Mouse (Mus musculus): ENCODE measurements around the gene Zfp853. TPM values are rescaled to one million over a fixed set of nuclear protein-coding genes. Genes with fewer than 3 reads are reported as not detected.

Gene Zfp853
- polyA plus RNA-seq, 1 experiment from 2014 or later, result 0.12 TPM

GRCm38 (mm10) chr5:143288378-143288911 lies 5.0 kb downstream of the Zfp853 start:
- H3K27me3 ChIP-seq, result peaks cover 86% of the 10 kb centered on the region
- no peak overlapping the region for H3K27ac ChIP-seq
- peak overlapping the region; percentile 24 for H3K4me3 ChIP-seq
- WGBS, result 8% methylated on average over 9 of the region's 9 CpGs
- ATAC-seq (ENCODE audit: insufficient number of reproducible peaks, insufficient read depth, low FRiP score, low TSS enrichment), result no peak
- H3K4me2 ChIP-seq (replicated peaks), result peak overlapping the region; percentile 45
- H3K4me1 ChIP-seq, result peaks cover 25% of the 10 kb centered on the region
- H3K36me3 ChIP-seq, result 0 out of 2 replicates have a peak, but pooled peaks cover 3% of the 10 kb centered on the region
- H3K9ac ChIP-seq, result peak overlapping the region; percentile 25; the same call in 1 of the 2 replicates
- H3K9me3 ChIP-seq, result no peaks in the 10 kb centered on the region

GRCm38 (mm10) chr5:143287774-143288328 lies 5.6 kb downstream of the Zfp853 start:
- Histone ChIP-seq H3K27me3 (peaks cover 80% of the 10 kb centered on the region), H3K4me3 (peak overlapping the region; percentile 24), H3K4me1 (peaks cover 19% of the 10 kb centered on the region), H3K27ac (no peak overlapping the region), H3K36me3 (0 out of 2 replicates have a peak, but pooled peaks cover 3% of the 10 kb centered on the region), H3K9me3 (no peaks in the 10 kb centered on the region), H3K4me2 (replicated peaks) (peak overlapping the region; percentile 45), H3K9ac (peak overlapping the region; percentile 25)
- WGBS, result 2% methylated on average over 48 of the region's 48 CpGs
- peak; percentile 36; the same call in 1 of the 2 replicates for ATAC-seq (ENCODE audit: insufficient number of reproducible peaks, insufficient read depth, low FRiP score, low TSS enrichment)

- no peak for ATAC-seq (ENCODE audit: insufficient number of reproducible peaks, insufficient read depth, low FRiP score, low TSS enrichment)
- 45% methylated on average over 6 of the region's 6 CpGs for WGBS
Observed at GRCm38 (mm10) chr5:143284762-143285161, 8.7 kb downstream of the Zfp853 start.

GRCm38 (mm10) chr5:143279247-143279646 lies 14.2 kb downstream of the Zfp853 start:
- no peak overlapping the region for H3K4me2 ChIP-seq (replicated peaks)
- H3K9me3 ChIP-seq, result no peaks in the 10 kb centered on the region
- no peak overlapping the region for H3K4me3 ChIP-seq
- no peaks in the 10 kb centered on the region for H3K4me1 ChIP-seq
- no peaks in the 10 kb centered on the region for H3K36me3 ChIP-seq
- no peak overlapping the region for H3K27ac ChIP-seq
- WGBS, result 36% methylated on average over 10 of the region's 10 CpGs
- H3K27me3 ChIP-seq, result peaks cover 14% of the 10 kb centered on the region; the same call in 1 of the 2 replicates
- ATAC-seq (ENCODE audit: insufficient number of reproducible peaks, insufficient read depth, low FRiP score, low TSS enrichment), result no peak
- no peak overlapping the region for H3K9ac ChIP-seq

More at GRCm38 (mm10) chr5:143284762-143285161, 8.7 kb downstream of the Zfp853 start:
- Histone ChIP-seq H3K27ac (no peak overlapping the region), H3K36me3 (0 out of 2 replicates have a peak, but pooled peaks cover 3% of the 10 kb centered on the region), H3K4me3 (no peak overlapping the region), H3K27me3 (peaks cover 56% of the 10 kb centered on the region), H3K9me3 (no peaks in the 10 kb centered on the region), H3K9ac (no peak overlapping the region), H3K4me2 (replicated peaks) (no peak overlapping the region), H3K4me1 (peaks cover 14% of the 10 kb centered on the region)

GRCm38 (mm10) chr5:143275761-143276160 lies 17.7 kb downstream of the Zfp853 start:
- no peaks in the 10 kb centered on the region for H3K36me3 ChIP-seq

GRCm38 (mm10) chr5:143272540-143273330 lies 20.7 kb downstream of the Zfp853 start:
- Histone ChIP-seq H3K9ac (no peak overlapping the region), H3K27me3 (0 out of 2 replicates have a peak, but pooled peaks cover 6% of the 10 kb centered on the region), H3K27ac (no peak overlapping the region), H3K9me3 (no peaks in the 10 kb centered on the region), H3K4me1 (peaks cover 19% of the 10 kb centered on the region), H3K4me2 (replicated peaks) (no peak overlapping the region), H3K36me3 (no peaks in the 10 kb centered on the region), H3K4me3 (no peak overlapping the region)
- 91% methylated on average over 16 of the region's 16 CpGs for WGBS
- no peak for ATAC-seq (ENCODE audit: insufficient number of reproducible peaks, insufficient read depth, low FRiP score, low TSS enrichment)

More at GRCm38 (mm10) chr5:143275761-143276160, 17.7 kb downstream of the Zfp853 start:
- Histone ChIP-seq H3K4me2 (replicated peaks) (no peak overlapping the region), H3K4me1 (peaks cover 5% of the 10 kb centered on the region), H3K9me3 (no peaks in the 10 kb centered on the region), H3K27me3 (0 out of 2 replicates have a peak, but pooled peaks cover 9% of the 10 kb centered on the region), H3K9ac (no peak overlapping the region), H3K4me3 (no peak overlapping the region), H3K27ac (no peak overlapping the region)
- WGBS, result 43% methylated on average over 5 of the region's 5 CpGs
- no peak for ATAC-seq (ENCODE audit: insufficient number of reproducible peaks, insufficient read depth, low FRiP score, low TSS enrichment)

GRCm38 (mm10) chr5:143272108-143272507 lies 21.3 kb downstream of the Zfp853 start:
- no peaks in the 10 kb centered on the region for H3K9me3 ChIP-seq
- ATAC-seq (ENCODE audit: insufficient number of reproducible peaks, insufficient read depth, low FRiP score, low TSS enrichment), result no peak
- H3K4me3 ChIP-seq, result no peak overlapping the region
- no peaks in the 10 kb centered on the region for H3K27me3 ChIP-seq
- WGBS, result 76% methylated on average over 3 of the region's 3 CpGs
- H3K4me1 ChIP-seq, result peaks cover 19% of the 10 kb centered on the region
- no peak overlapping the region for H3K27ac ChIP-seq
- H3K4me2 ChIP-seq (replicated peaks), result no peak overlapping the region
- no peaks in the 10 kb centered on the region for H3K36me3 ChIP-seq
- no peak overlapping the region for H3K9ac ChIP-seq

GRCm38 (mm10) chr5:143271642-143272041 lies 21.8 kb downstream of the Zfp853 start:
- peaks cover 19% of the 10 kb centered on the region for H3K4me1 ChIP-seq
- ATAC-seq (ENCODE audit: insufficient number of reproducible peaks, insufficient read depth, low FRiP score, low TSS enrichment), result no peak
- no peaks in the 10 kb centered on the region for H3K9me3 ChIP-seq
- H3K27ac ChIP-seq, result no peak overlapping the region
- no peak overlapping the region for H3K4me2 ChIP-seq (replicated peaks)
- H3K27me3 ChIP-seq, result no peaks in the 10 kb centered on the region
- H3K4me3 ChIP-seq, result no peak overlapping the region
- WGBS, result 89% methylated on average over 6 of the region's 6 CpGs
- no peak overlapping the region for H3K9ac ChIP-seq
- no peaks in the 10 kb centered on the region for H3K36me3 ChIP-seq

- Histone ChIP-seq H3K4me2 (replicated peaks) (peak overlapping the region; percentile 92), H3K4me1 (peaks cover 19% of the 10 kb centered on the region), H3K4me3 (peak overlapping the region; percentile 92), H3K9me3 (no peaks in the 10 kb centered on the region), H3K9ac (peak overlapping the region; percentile 89), H3K36me3 (no peaks in the 10 kb centered on the region), H3K27ac (no peak overlapping the region), H3K27me3 (no peaks in the 10 kb centered on the region)
- 0 out of 2 replicates have a peak, but pooled peaks have one; percentile 12 for ATAC-seq (ENCODE audit: insufficient number of reproducible peaks, insufficient read depth, low FRiP score, low TSS enrichment)
- 4% methylated on average over 12 of the region's 12 CpGs for WGBS
Observed at GRCm38 (mm10) chr5:143270151-143270519, 23.3 kb downstream of the Zfp853 start.

GRCm38 (mm10) chr5:143269363-143270150 lies 23.9 kb downstream of the Zfp853 start, which contains the start of gene Zfp316:
Gene Zfp316, minus strand, starts transcription at chr5:143270022.
- H3K4me2 ChIP-seq (replicated peaks), result peak within 1 kb of the TSS; percentile 92
- 1% methylated on average over 63 of the region's 79 CpGs for WGBS

GRCm38 (mm10) chr5:143268985-143269362 lies 24.4 kb downstream of the Zfp853 start:
- peaks cover 19% of the 10 kb centered on the region for H3K4me1 ChIP-seq
- ATAC-seq (ENCODE audit: insufficient number of reproducible peaks, insufficient read depth, low FRiP score, low TSS enrichment), result no peak
- peak overlapping the region; percentile 92 for H3K4me2 ChIP-seq (replicated peaks)
- 27% methylated on average over 8 of the region's 8 CpGs for WGBS
- peak overlapping the region; percentile 92 for H3K4me3 ChIP-seq
- peak overlapping the region; percentile 89 for H3K9ac ChIP-seq
- no peak overlapping the region; the same call in 1 of the 2 replicates for H3K27ac ChIP-seq
- no peaks in the 10 kb centered on the region for H3K27me3 ChIP-seq
- no peaks in the 10 kb centered on the region for H3K9me3 ChIP-seq
- H3K36me3 ChIP-seq, result peaks cover 8% of the 10 kb centered on the region

More at GRCm38 (mm10) chr5:143269363-143270150, 23.9 kb downstream of the Zfp853 start, which contains the start of gene Zfp316:
- peaks cover 19% of the 10 kb centered on the region for H3K4me1 ChIP-seq
- H3K9me3 ChIP-seq, result no peaks in the 10 kb centered on the region
- H3K27me3 ChIP-seq, result no peaks in the 10 kb centered on the region
- peak within 1 kb of the TSS; percentile 92 for H3K4me3 ChIP-seq
- ATAC-seq (ENCODE audit: insufficient number of reproducible peaks, insufficient read depth, low FRiP score, low TSS enrichment), result peak; percentile 77
- H3K27ac ChIP-seq, result peak within 1 kb of the TSS; percentile 65
- H3K36me3 ChIP-seq, result peaks cover 3% of the 10 kb centered on the region
- H3K9ac ChIP-seq, result peak within 1 kb of the TSS; percentile 89
